Mouse (Mus musculus) forebrain, embryonic 16.5 days (tissue): ENCODE results near the gene 1700125H20Rik. TPM values are rescaled to one million over a fixed set of nuclear protein-coding genes. Genes with fewer than 3 reads are reported as not detected.

Source experiments
- ATAC-seq: fragments of 200-750 bp; cut with Nextera tagmentation; 2 replicates; pipeline ENCODE4 v1.8.0; 2017; ENCODE audit warnings: mild to moderate bottlenecking, moderate library complexity
- H3K27ac ChIP-seq: fragments of 300-500 bp; sonication (generic); 2 replicates; pipeline ENCODE4 v1.5.1; 2014; ENCODE audit warnings: low read length, control low read depth
- H3K27me3 ChIP-seq: fragments of 300-500 bp; sonication (generic); replicated peaks from 2 replicates; pipeline ENCODE4 v1.6.1; 2014; ENCODE audit warnings: low read length; ENCODE audit not compliant: control insufficient read depth, insufficient read depth
- H3K36me3 ChIP-seq: fragments of 300-500 bp; sonication (generic); 2 replicates; pipeline ENCODE4 v1.6.1; 2014; ENCODE audit not compliant: control insufficient read depth, insufficient read depth
- H3K4me1 ChIP-seq: fragments of 300-500 bp; sonication (generic); replicated peaks from 2 replicates; pipeline ENCODE4 v1.6.1; 2014; ENCODE audit warnings: low read length; ENCODE audit not compliant: control insufficient read depth, insufficient read depth
- H3K4me2 ChIP-seq: fragments of 300-500 bp; sonication (generic); 2 replicates; pipeline ENCODE4 v1.6.1; 2014; ENCODE audit warnings: mild to moderate bottlenecking, low read length, control low read depth
- H3K4me3 ChIP-seq: fragments of 300-500 bp; sonication (generic); replicated peaks from 2 replicates; pipeline ENCODE4 v1.5.1; 2014; ENCODE audit warnings: mild to moderate bottlenecking, low read length, control low read depth
- H3K9ac ChIP-seq: fragments of 300-500 bp; sonication (generic); replicated peaks from 2 replicates; pipeline ENCODE4 v1.6.1; 2014; ENCODE audit warnings: low read depth, low read length, control low read depth
- H3K9me3 ChIP-seq: fragments of 300-500 bp; sonication (generic); 2 replicates; pipeline ENCODE4 v1.6.1; 2016; ENCODE audit warnings: low read length; ENCODE audit not compliant: control insufficient read depth
- WGBS: fragments of 180-500 bp; shearing (Covaris S2); extraction: QIAGEN DNeasy Blood & Tissue Kit; methylation state at CpG from one replicate; pipeline ENCODE4 v1.1.7; 2014; 5-methylcytosine and 5-hydroxymethylcytosine counted together
- polyA plus RNA-seq: library from polyadenylated mRNA; unstranded; fragments of >200 nt; fragmentation: Nextera tagmentation; extraction: Ambion mirVana; gene quantifications from 2 replicates; pipeline ENCODE4 v1.2.1, GENCODE M21; 2015

1700125H20Rik gene
- polyA plus RNA-seq, 1 experiment from 2014 or later: 0.68 TPM

DNA sequence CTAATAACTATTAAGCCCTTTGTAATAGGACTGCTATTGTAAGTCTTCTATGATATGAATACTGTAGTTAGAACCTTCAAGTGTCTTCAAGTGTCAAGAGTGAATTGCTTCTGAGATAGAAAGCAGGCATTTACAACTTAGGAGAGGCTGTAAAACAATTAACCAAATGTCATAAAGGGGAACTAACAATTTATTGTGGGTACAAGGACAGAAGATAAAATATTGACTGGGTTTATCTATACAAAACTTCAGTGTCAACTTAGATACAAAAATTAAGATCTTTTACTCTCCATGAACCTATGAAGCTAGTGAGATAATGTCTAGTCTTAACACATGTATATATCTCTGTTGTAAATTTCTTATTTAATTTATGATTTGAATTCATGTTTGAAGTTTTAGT lies 36.0 kb downstream of the 1700125H20Rik start:
- H3K27me3 ChIP-seq: no peaks in the 10 kb centered on the region
- H3K36me3 ChIP-seq: peaks cover 33% of the 10 kb centered on the region
- no peak overlapping the region for H3K9ac ChIP-seq
- H3K27ac ChIP-seq: no peak overlapping the region
- ATAC-seq: no peak
- H3K9me3 ChIP-seq: no peaks in the 10 kb centered on the region
- no peak overlapping the region for H3K4me3 ChIP-seq
- no peak overlapping the region for H3K4me2 ChIP-seq
- H3K4me1 ChIP-seq: no peaks in the 10 kb centered on the region

DNA sequence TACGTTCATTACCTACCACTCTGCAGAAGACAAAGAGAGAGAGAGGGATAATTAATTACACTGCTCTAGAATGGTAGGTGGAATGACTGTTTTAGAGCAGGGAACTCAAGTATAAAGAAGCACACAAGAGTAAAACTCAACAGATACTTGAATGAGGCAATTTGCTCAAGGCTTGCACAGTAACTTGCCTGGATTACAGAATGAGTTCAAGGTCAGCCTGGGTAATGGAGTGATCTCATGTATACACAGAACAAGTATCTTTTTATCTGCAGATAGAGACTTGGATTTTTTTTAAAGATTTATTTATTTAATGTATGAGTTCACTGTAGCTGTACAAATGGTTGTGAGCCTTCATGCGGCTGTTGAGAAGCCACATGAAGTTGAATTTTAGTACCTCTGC lies 40.9 kb downstream of the 1700125H20Rik start:
- H3K9me3 ChIP-seq: no peaks in the 10 kb centered on the region
- no peaks in the 10 kb centered on the region for H3K27me3 ChIP-seq
- H3K4me3 ChIP-seq: no peak overlapping the region
- no peak for ATAC-seq
- no peak overlapping the region for H3K9ac ChIP-seq
- WGBS: 93% methylated on average over 2 of the region's 2 CpGs
- peaks cover 45% of the 10 kb centered on the region for H3K36me3 ChIP-seq
- no peak overlapping the region for H3K4me2 ChIP-seq
- no peak overlapping the region for H3K27ac ChIP-seq
- no peaks in the 10 kb centered on the region for H3K4me1 ChIP-seq

- WGBS: 96% methylated on average over 2 of the region's 2 CpGs
- ATAC-seq: no peak
- Histone ChIP-seq H3K4me1 (no peaks in the 10 kb centered on the region), H3K4me3 (no peak overlapping the region), H3K9ac (no peak overlapping the region), H3K4me2 (no peak overlapping the region), H3K27ac (no peak overlapping the region), H3K27me3 (no peaks in the 10 kb centered on the region), H3K9me3 (no peaks in the 10 kb centered on the region), H3K36me3 (peaks cover 43% of the 10 kb centered on the region)
Observed at GRCm38 (mm10) chr11:85213215-85213614, 43.0 kb downstream of the 1700125H20Rik start.

- H3K27ac ChIP-seq: no peak overlapping the region
- H3K9ac ChIP-seq: no peak overlapping the region
- 98% methylated on average over 3 of the region's 3 CpGs for whole genome bisulfite sequencing
- no peaks in the 10 kb centered on the region for H3K9me3 ChIP-seq
- no peak for ATAC-seq
- H3K36me3 ChIP-seq: peaks cover 31% of the 10 kb centered on the region
- no peaks in the 10 kb centered on the region for H3K4me1 ChIP-seq
- H3K27me3 ChIP-seq: no peaks in the 10 kb centered on the region
- no peak overlapping the region for H3K4me2 ChIP-seq
- H3K4me3 ChIP-seq: no peak overlapping the region
Observed at GRCm38 (mm10) chr11:85214679-85215078, 44.5 kb downstream of the 1700125H20Rik start.

DNA sequence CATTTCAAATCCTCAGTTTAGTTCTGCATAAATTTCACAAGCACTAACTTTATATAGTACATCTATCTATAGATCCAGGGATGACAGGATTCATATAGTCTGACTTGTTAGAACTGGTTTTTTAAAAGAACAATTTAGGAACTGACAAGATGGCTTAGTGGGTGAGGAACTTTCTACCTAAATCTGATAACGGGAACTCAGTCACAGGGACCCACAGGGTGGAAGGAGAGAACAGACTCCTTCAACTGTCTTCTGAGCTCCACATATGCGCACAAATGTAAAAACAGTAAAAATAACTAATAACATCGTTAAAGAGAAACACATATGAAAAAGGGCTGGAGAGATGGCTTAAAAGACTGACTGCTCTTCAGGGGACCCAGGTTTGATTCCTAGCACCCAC lies 48.8 kb downstream of the 1700125H20Rik start:
- H3K27ac ChIP-seq: no peak overlapping the region
- no peaks in the 10 kb centered on the region for H3K9me3 ChIP-seq
- WGBS: 96% methylated on average over 3 of the region's 3 CpGs
- no peaks in the 10 kb centered on the region for H3K4me1 ChIP-seq
- no peak for ATAC-seq
- H3K27me3 ChIP-seq: no peaks in the 10 kb centered on the region
- H3K4me2 ChIP-seq: no peak overlapping the region
- no peak overlapping the region for H3K4me3 ChIP-seq
- peaks cover 8% of the 10 kb centered on the region; the same call in 1 of the 2 replicates for H3K36me3 ChIP-seq
- no peak overlapping the region for H3K9ac ChIP-seq

DNA sequence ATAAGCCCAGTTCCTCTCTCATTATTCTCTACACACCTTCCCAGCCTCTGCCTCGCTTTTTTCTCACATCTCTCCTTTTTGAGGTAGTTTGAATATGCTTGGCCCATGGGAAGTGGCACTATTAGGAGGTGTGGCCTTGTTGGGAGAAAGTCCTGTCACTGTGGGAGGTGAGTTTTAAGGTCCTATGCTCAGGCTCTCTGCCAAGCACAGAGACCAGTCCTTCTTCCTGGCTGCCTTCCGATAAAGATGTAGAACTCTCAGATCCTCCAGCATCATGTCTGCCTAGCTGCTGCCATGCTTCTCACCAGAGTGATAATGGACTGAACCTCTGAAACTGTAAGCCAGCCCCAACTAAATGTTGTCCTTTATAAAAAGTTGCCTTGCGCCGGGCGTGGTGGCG lies 52.4 kb downstream of the 1700125H20Rik start:
- no peaks in the 10 kb centered on the region for H3K4me1 ChIP-seq
- H3K4me3 ChIP-seq: no peak overlapping the region
- ATAC-seq: no peak
- no peaks in the 10 kb centered on the region for H3K27me3 ChIP-seq
- no peak overlapping the region for H3K27ac ChIP-seq
- H3K9me3 ChIP-seq: no peaks in the 10 kb centered on the region
- 89% methylated on average over 6 of the region's 6 CpGs for WGBS
- no peaks in the 10 kb centered on the region for H3K36me3 ChIP-seq
- no peak overlapping the region for H3K4me2 ChIP-seq
- no peak overlapping the region for H3K9ac ChIP-seq

DNA sequence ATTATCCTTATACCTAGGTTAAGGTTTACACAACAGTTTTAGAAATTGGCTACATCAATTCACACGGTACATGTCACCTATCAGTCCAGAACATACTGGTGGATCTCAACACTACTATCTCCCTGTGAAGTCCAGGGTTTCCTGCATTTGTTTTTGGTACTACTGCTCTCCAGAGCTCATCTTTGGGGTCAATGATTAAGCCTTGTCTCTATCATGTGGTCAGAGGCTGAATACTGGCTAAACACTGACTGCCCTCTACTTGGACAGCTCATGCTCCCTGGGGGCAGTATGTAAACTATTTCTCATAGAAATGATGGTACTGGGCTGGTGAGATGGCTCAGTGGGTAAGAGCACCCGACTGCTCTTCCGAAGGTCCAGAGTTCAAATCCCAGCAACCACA lies 53.0 kb downstream of the 1700125H20Rik start:
- no peak overlapping the region for H3K27ac ChIP-seq
- 100% methylated on average over 3 of the region's 3 CpGs for WGBS

More for the DNA sequence above, 53.0 kb downstream of the 1700125H20Rik start:
- H3K9ac ChIP-seq: no peak overlapping the region
- no peaks in the 10 kb centered on the region for H3K4me1 ChIP-seq
- H3K27me3 ChIP-seq: no peaks in the 10 kb centered on the region
- no peak overlapping the region for H3K4me2 ChIP-seq
- no peak overlapping the region for H3K4me3 ChIP-seq
- H3K36me3 ChIP-seq: no peaks in the 10 kb centered on the region
- H3K9me3 ChIP-seq: no peaks in the 10 kb centered on the region
- no peak for ATAC-seq

Other genes with a start within 250 kb of the 1700125H20Rik start
- 2.5 and 2.6 TPM in 2 replicates for gene Car4, start 212.6 kb upstream of the 1700125H20Rik start, polyA plus RNA-seq
- gene Usp32, start 30.2 kb upstream of the 1700125H20Rik start, polyA plus RNA-seq: 10.5 and 10.9 TPM in 2 replicates
- gene Appbp2, start 64.7 kb downstream of the 1700125H20Rik start, polyA plus RNA-seq: 49.1 and 54.2 TPM in 2 replicates
- 21.4 and 23.4 TPM in 2 replicates for gene Ppm1d, start 140.8 kb downstream of the 1700125H20Rik start, polyA plus RNA-seq
- 30.0 and 31.9 TPM in 2 replicates for gene Bcas3, start 182.8 kb downstream of the 1700125H20Rik start, polyA plus RNA-seq